Mouse (Mus musculus): ENCODE results near the gene Ptprg. TPM values are rescaled to one million over a fixed set of nuclear protein-coding genes. Genes with fewer than 3 reads are reported as not detected.

The Ptprg gene
- polyA plus RNA-seq, 1 experiment from 2014 or later = 15.8 TPM

DNA sequence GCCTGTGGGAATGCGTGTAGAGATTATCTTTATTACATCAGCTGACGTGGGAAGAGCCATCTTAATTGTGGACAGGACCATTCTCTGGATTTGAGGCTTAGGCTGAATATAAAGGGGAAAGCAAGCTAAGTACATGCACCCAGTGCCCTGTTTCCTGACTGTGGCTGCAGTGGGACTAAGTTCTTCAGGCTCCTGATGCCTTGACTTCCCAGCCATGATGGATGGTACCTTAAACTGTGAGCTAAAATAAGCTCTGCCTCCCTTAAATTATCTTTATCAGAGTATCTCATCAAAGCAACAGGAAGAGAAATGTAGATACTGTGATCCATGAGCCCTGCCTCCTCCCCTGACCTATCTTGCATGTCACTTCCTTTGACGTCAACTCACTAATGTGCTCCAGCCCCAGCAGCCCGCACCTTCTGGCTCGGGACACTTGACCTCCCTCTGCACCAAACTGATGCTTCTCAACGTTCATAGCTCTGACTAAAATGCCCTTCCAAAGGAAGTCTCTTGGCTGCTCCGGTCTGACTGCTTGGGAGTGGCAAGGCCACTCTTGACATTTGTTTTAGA lies 578.8 kb downstream of the Ptprg start:
- Histone ChIP-seq H3K4me1 (ENCODE audit: control insufficient read depth in 2 of 2, insufficient read depth in 2 of 2, low read length in 2 of 2) (no peaks in the 10 kb centered on the region), H3K4me2 (ENCODE audit: low read length) (no peak overlapping the region), H3K4me3 (ENCODE audit: control insufficient read depth in 1 of 2, insufficient read depth in 1 of 2, low read depth in 1 of 2, low read length in 2 of 2) (no peak overlapping the region), H3K27me3 (ENCODE audit: control insufficient read depth, insufficient read depth, low read length) (no peaks in the 10 kb centered on the region), H3K9me3 (ENCODE audit: control insufficient read depth, low read length) (no peaks in the 10 kb centered on the region), H3K36me3 (ENCODE audit: control insufficient read depth, insufficient read depth, low read length) (no peaks in the 10 kb centered on the region), H3K27ac (replicated peaks in 1 of 2; ENCODE audit: control insufficient read depth in 1 of 2, insufficient read depth in 1 of 2, low read depth in 2 of 2, low read length in 2 of 2) (no peak overlapping the region), H3K9ac (ENCODE audit: low read length) (no peak overlapping the region)
- 66% methylated on average over 7 of the region's 7 CpGs for WGBS
- no peak for ATAC-seq (ENCODE audit: insufficient number of reproducible peaks, insufficient read depth, low FRiP score, low read depth)

DNA sequence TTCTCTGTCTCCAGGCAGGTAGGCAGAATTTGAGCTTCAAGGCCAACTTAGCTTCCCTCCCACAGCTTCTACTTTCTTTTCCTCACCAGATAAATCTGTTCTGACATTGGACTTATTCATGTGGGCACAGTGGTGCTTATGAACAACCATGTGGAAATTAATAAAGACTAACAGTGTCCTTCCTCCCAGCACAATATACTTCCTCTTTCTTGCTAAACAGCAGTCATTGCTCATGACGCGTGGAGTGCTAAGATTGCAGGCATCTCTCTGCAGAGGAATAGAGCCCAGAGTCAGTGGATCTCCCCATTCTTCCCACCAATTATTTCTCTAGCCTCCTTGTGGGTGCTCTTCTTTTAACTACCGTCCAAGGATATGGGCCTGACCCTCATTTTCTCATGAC lies 579.8 kb downstream of the Ptprg start:
- Histone ChIP-seq H3K9ac (ENCODE audit: low read length) (no peak overlapping the region), H3K27me3 (ENCODE audit: control insufficient read depth, insufficient read depth, low read length) (no peaks in the 10 kb centered on the region), H3K27ac (replicated peaks in 1 of 2; ENCODE audit: control insufficient read depth in 1 of 2, insufficient read depth in 1 of 2, low read depth in 2 of 2, low read length in 2 of 2) (no peak overlapping the region), H3K4me3 (ENCODE audit: control insufficient read depth in 1 of 2, insufficient read depth in 1 of 2, low read depth in 1 of 2, low read length in 2 of 2) (no peak overlapping the region), H3K36me3 (ENCODE audit: control insufficient read depth, insufficient read depth, low read length) (no peaks in the 10 kb centered on the region), H3K4me2 (ENCODE audit: low read length) (no peak overlapping the region), H3K9me3 (ENCODE audit: control insufficient read depth, low read length) (no peaks in the 10 kb centered on the region), H3K4me1 (ENCODE audit: control insufficient read depth in 2 of 2, insufficient read depth in 2 of 2, low read length in 2 of 2) (no peaks in the 10 kb centered on the region)
- WGBS = 87% methylated on average over 3 of the region's 3 CpGs
- no peak for ATAC-seq (ENCODE audit: insufficient number of reproducible peaks, insufficient read depth, low FRiP score, low read depth)

DNA sequence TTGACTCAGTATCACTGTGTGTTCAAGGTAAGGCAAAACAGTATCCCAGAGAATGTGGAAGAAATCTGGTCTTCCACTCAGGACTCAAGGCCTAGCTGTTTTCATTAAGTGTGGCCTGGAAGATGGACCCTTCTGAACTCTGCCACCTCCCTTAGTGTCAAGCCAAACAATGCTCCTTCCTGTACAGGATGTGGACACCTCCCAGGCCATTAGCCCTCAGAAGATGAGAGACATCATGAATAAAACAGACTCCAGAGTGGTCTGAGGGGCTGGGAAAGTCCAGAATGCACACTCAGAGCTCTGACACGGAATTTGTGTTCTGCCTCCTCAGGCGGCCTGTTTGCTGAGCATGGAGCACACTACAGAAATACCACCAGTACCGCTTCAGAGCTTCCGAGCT lies 581.2 kb downstream of the Ptprg start:
- H3K9ac ChIP-seq (ENCODE audit: low read length) = no peak overlapping the region
- no peak overlapping the region for H3K4me3 ChIP-seq (ENCODE audit: control insufficient read depth in 1 of 2, insufficient read depth in 1 of 2, low read depth in 1 of 2, low read length in 2 of 2)
- no peaks in the 10 kb centered on the region for H3K27me3 ChIP-seq (ENCODE audit: control insufficient read depth, insufficient read depth, low read length)
- 79% methylated on average over 4 of the region's 4 CpGs for WGBS
- no peaks in the 10 kb centered on the region for H3K9me3 ChIP-seq (ENCODE audit: control insufficient read depth, low read length)
- no peak overlapping the region for H3K4me2 ChIP-seq (ENCODE audit: low read length)
- H3K36me3 ChIP-seq (ENCODE audit: control insufficient read depth, insufficient read depth, low read length) = no peaks in the 10 kb centered on the region
- no peak for ATAC-seq (ENCODE audit: insufficient number of reproducible peaks, insufficient read depth, low FRiP score, low read depth)
- no peaks in the 10 kb centered on the region for H3K4me1 ChIP-seq (ENCODE audit: control insufficient read depth in 2 of 2, insufficient read depth in 2 of 2, low read length in 2 of 2)
- H3K27ac ChIP-seq (replicated peaks in 1 of 2; ENCODE audit: control insufficient read depth in 1 of 2, insufficient read depth in 1 of 2, low read depth in 2 of 2, low read length in 2 of 2) = no peak overlapping the region

DNA sequence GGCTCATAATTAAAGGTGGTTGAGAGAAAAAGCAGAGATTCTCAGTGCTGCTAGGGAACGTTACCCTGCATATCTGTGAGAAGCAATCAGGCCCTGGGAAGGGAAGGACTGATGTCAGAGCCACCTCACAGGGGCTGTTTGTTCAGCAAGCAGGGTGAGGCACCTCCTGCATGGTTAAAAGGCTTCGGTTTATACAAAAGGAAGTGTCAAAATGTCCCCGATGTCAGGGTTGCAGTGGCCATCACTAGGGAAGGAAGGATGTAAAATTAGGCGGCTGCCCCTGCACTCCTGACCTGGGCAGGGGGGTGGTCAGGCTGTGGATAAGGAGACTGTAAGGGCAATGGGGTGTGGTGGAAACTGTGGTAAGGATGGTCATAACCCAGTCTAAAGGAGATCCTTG lies 583.2 kb downstream of the Ptprg start:
- H3K27me3 ChIP-seq (ENCODE audit: control insufficient read depth, insufficient read depth, low read length) = no peaks in the 10 kb centered on the region
- 42% methylated on average over 4 of the region's 4 CpGs for WGBS

DNA sequence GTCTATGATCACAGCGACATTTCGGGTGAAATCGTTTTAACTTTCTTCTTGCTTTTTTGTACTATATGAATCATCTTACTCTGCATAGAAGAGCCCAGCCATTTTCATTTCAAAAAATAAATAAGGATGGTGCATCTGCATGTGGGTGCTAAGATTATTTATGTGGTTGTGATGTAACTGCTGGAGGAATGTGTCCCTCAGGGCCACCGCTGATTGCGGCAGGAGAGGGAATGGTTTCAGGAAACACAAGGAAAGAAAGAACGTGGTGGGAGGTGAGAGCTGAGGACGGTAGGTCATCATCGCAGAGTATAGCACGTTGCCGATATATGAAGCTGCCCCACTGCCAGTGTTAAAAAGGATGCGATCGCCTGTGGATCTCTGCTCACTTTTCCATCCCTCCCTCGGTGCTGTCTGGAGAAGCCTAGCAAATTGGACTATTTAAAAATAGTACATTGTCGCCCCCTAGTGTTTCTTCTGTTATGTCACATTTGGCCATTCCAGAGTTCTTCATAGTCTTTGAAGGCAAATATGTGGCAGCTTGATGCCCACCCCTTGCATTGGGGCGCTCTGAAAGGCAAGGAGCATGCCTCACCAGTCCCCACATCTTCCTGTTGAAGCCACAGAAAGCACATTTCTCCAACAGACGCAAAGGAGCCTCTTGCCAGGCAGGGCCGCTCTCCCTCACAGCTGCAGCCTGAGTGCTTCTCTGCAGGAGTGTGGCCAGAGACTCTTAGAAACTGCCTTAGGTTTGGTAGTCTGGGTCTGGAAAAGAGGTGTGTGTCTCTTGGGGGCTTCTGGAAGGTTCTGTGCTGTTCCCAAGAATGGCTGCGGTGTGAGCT lies 586.5 kb downstream of the Ptprg start:
- H3K9me3 ChIP-seq (ENCODE audit: control insufficient read depth, low read length) = no peaks in the 10 kb centered on the region
- 45% methylated on average over 18 of the region's 18 CpGs for WGBS
- no peak overlapping the region for H3K27ac ChIP-seq (replicated peaks in 1 of 2; ENCODE audit: control insufficient read depth in 1 of 2, insufficient read depth in 1 of 2, low read depth in 2 of 2, low read length in 2 of 2)
- H3K4me2 ChIP-seq (ENCODE audit: low read length) = peak overlapping the region; percentile 26; the same call in 1 of the 2 replicates
- H3K36me3 ChIP-seq (ENCODE audit: control insufficient read depth, insufficient read depth, low read length) = peaks cover 5% of the 10 kb centered on the region; the same call in 1 of the 2 replicates
- H3K9ac ChIP-seq (ENCODE audit: low read length) = no peak overlapping the region
- no peaks in the 10 kb centered on the region for H3K27me3 ChIP-seq (ENCODE audit: control insufficient read depth, insufficient read depth, low read length)
- ATAC-seq (ENCODE audit: insufficient number of reproducible peaks, insufficient read depth, low FRiP score, low read depth) = no peak
- no peak overlapping the region for H3K4me3 ChIP-seq (ENCODE audit: control insufficient read depth in 1 of 2, insufficient read depth in 1 of 2, low read depth in 1 of 2, low read length in 2 of 2)
- peaks cover 0 to 7% of the 10 kb centered on the region in 2 experiments; a peak in 3 of 4 replicates for H3K4me1 ChIP-seq (ENCODE audit: control insufficient read depth in 2 of 2, insufficient read depth in 2 of 2, low read length in 2 of 2)

More for the DNA sequence above, 583.2 kb downstream of the Ptprg start:
- H3K36me3 ChIP-seq (ENCODE audit: control insufficient read depth, insufficient read depth, low read length) = no peaks in the 10 kb centered on the region
- no peaks in the 10 kb centered on the region; a peak in 1 of 4 replicates for H3K4me1 ChIP-seq (ENCODE audit: control insufficient read depth in 2 of 2, insufficient read depth in 2 of 2, low read length in 2 of 2)
- H3K9ac ChIP-seq (ENCODE audit: low read length) = no peak overlapping the region
- ATAC-seq (ENCODE audit: insufficient number of reproducible peaks, insufficient read depth, low FRiP score, low read depth) = no peak
- no peak overlapping the region for H3K27ac ChIP-seq (replicated peaks in 1 of 2; ENCODE audit: control insufficient read depth in 1 of 2, insufficient read depth in 1 of 2, low read depth in 2 of 2, low read length in 2 of 2)
- no peak overlapping the region for H3K4me3 ChIP-seq (ENCODE audit: control insufficient read depth in 1 of 2, insufficient read depth in 1 of 2, low read depth in 1 of 2, low read length in 2 of 2)
- H3K4me2 ChIP-seq (ENCODE audit: low read length) = no peak overlapping the region
- H3K9me3 ChIP-seq (ENCODE audit: control insufficient read depth, low read length) = no peaks in the 10 kb centered on the region

DNA sequence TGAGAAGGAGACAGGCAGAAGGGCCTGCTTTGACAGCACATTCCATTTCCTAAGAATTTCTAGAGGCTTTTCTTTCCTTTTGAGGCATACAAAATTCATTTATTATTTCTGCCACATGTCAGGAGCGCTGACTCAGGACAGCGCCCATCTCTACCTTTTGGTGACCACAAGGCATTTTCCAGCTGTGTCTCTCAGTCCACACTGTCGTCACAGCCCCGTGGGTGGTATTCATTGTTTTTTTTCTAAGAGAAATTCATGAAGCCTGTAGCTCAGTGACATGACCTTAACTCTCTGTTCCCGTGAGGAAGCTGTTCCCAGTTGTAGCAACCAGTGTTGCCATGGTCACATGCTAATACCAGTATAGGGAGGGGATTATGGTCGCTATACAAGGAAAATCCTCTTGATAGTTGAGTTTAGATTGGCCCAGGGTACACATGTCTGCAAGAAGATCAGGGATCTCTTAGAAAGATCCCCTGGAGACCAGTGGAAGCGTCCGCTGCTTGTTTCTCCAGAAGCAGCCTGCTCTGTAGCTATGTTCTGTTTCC lies 590.7 kb downstream of the Ptprg start:
- ATAC-seq (ENCODE audit: insufficient number of reproducible peaks, insufficient read depth, low FRiP score, low read depth) = no peak; the same call in 1 of the 2 replicates
- WGBS = 70% methylated on average over 8 of the region's 8 CpGs
- Histone ChIP-seq H3K9ac (ENCODE audit: low read length) (no peak overlapping the region), H3K27me3 (ENCODE audit: control insufficient read depth, insufficient read depth, low read length) (no peaks in the 10 kb centered on the region), H3K4me3 (ENCODE audit: control insufficient read depth in 1 of 2, insufficient read depth in 1 of 2, low read depth in 1 of 2, low read length in 2 of 2) (no peak overlapping the region), H3K4me2 (ENCODE audit: low read length) (no peak overlapping the region), H3K4me1 (ENCODE audit: control insufficient read depth in 2 of 2, insufficient read depth in 2 of 2, low read length in 2 of 2) (peaks cover 0 to 7% of the 10 kb centered on the region in 2 experiments; a peak in 3 of 4 replicates), H3K27ac (replicated peaks in 1 of 2; ENCODE audit: control insufficient read depth in 1 of 2, insufficient read depth in 1 of 2, low read depth in 2 of 2, low read length in 2 of 2) (no peak overlapping the region), H3K36me3 (ENCODE audit: control insufficient read depth, insufficient read depth, low read length) (peaks cover 5% of the 10 kb centered on the region; the same call in 1 of the 2 replicates), H3K9me3 (ENCODE audit: control insufficient read depth, low read length) (no peaks in the 10 kb centered on the region)

DNA sequence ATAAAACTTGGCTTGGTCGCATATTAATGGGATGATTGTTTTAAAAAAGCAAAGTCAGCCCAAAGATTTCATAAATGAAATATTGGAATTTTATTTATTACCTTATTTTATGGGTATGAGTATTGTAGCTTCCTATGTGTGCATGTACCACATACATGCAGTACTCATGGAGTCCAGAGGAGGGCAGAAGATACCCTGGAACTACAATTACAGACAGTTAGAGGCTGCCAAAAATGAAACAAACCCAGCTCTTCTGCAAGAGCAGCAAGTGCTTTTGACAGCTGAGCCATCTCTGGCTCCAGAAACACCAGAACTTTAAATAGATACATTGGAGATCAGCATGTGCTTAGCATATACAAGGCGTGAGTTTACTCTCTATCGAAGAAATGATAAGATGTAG lies 592.6 kb downstream of the Ptprg start:
- H3K4me2 ChIP-seq (ENCODE audit: low read length) = no peak overlapping the region
- no peak for ATAC-seq (ENCODE audit: insufficient number of reproducible peaks, insufficient read depth, low FRiP score, low read depth)
- H3K4me1 ChIP-seq (ENCODE audit: control insufficient read depth in 2 of 2, insufficient read depth in 2 of 2, low read length in 2 of 2) = peaks cover 0 to 7% of the 10 kb centered on the region in 2 experiments; a peak in 2 of 4 replicates
- no peaks in the 10 kb centered on the region for H3K27me3 ChIP-seq (ENCODE audit: control insufficient read depth, insufficient read depth, low read length)
- H3K36me3 ChIP-seq (ENCODE audit: control insufficient read depth, insufficient read depth, low read length) = peaks cover 5% of the 10 kb centered on the region; the same call in 1 of the 2 replicates
- no peak overlapping the region for H3K4me3 ChIP-seq (ENCODE audit: control insufficient read depth in 1 of 2, insufficient read depth in 1 of 2, low read depth in 1 of 2, low read length in 2 of 2)
- H3K27ac ChIP-seq (replicated peaks in 1 of 2; ENCODE audit: control insufficient read depth in 1 of 2, insufficient read depth in 1 of 2, low read depth in 2 of 2, low read length in 2 of 2) = no peak overlapping the region
- H3K9me3 ChIP-seq (ENCODE audit: control insufficient read depth, low read length) = no peaks in the 10 kb centered on the region
- H3K9ac ChIP-seq (ENCODE audit: low read length) = no peak overlapping the region
- WGBS = 88% methylated on average over 3 of the region's 3 CpGs
